Mouse (Mus musculus): ENCODE data around the gene Tekt5. TPM values are rescaled to one million over a fixed set of nuclear protein-coding genes. Genes with fewer than 3 reads are reported as not detected.

Gene Tekt5
- total RNA-seq, 2 experiments from 2014 or later: not detected

Other genes starting within 250 kb of the Tekt5 start
- not detected for gene Rpl39l, start 225.3 kb downstream of the Tekt5 start, total RNA-seq (2021)
- gene Atf7ip2, start 202.8 kb downstream of the Tekt5 start, total RNA-seq (2021): not detected
- gene Emp2, start 81.5 kb downstream of the Tekt5 start, total RNA-seq (2021): 10 to 100 TPM; 38.4 to 44.1 TPM
- 10 to 100 TPM in 1 of 2 experiments, 1 to 10 TPM in 1; 9.4 to 10.5 TPM for gene Nubp1, start 16.5 kb upstream of the Tekt5 start, total RNA-seq (2021)
- gene Tvp23a, start 51.9 kb upstream of the Tekt5 start, total RNA-seq (2021): under 1 TPM; 0.23 to 0.31 TPM
- under 1 TPM; 0.52 to 0.64 TPM for gene Ciita, start 84.6 kb upstream of the Tekt5 start, total RNA-seq (2021)
- 10 to 100 TPM; 34.6 to 37.4 TPM for gene Dexi, start 147.6 kb upstream of the Tekt5 start, total RNA-seq (2021)
- gene Clec16a, start 149.8 kb upstream of the Tekt5 start, total RNA-seq (2021): 10 to 100 TPM; 55.1 to 56.0 TPM